Mouse (Mus musculus): ENCODE data around the gene Gm42906.

GRCm38 (mm10) chr5:151421859-151422258 is 6.1 kb downstream of the Gm42906 start:
- TF ChIP-seq TAL1 (IDR thresholded peaks at IDR 0.05; ENCODE audit: low read length) = no peak
- no peak for TF ChIP-seq GATA1 (IDR thresholded peaks at IDR 0.05; ENCODE audit: low read length)
